Mouse (Mus musculus) CD8-positive naive resting alpha-beta T cell, adult 2 months (primary cell): ENCODE measurements around the gene Unc13d.
"Not testable (repeated sequence)": the region's sequence is repeated elsewhere in the genome, so short reads cannot be mapped to it uniquely, and the experiment has no call there.

Source experiments
- DNase-seq, 2 experiments: peaks; one replicate each; pipeline ENCODE4 v3.0.0; 2022; ENCODE audit warnings: low read depth in 2 of 2, low spot score in 2 of 2

Unc13d gene

DNA sequence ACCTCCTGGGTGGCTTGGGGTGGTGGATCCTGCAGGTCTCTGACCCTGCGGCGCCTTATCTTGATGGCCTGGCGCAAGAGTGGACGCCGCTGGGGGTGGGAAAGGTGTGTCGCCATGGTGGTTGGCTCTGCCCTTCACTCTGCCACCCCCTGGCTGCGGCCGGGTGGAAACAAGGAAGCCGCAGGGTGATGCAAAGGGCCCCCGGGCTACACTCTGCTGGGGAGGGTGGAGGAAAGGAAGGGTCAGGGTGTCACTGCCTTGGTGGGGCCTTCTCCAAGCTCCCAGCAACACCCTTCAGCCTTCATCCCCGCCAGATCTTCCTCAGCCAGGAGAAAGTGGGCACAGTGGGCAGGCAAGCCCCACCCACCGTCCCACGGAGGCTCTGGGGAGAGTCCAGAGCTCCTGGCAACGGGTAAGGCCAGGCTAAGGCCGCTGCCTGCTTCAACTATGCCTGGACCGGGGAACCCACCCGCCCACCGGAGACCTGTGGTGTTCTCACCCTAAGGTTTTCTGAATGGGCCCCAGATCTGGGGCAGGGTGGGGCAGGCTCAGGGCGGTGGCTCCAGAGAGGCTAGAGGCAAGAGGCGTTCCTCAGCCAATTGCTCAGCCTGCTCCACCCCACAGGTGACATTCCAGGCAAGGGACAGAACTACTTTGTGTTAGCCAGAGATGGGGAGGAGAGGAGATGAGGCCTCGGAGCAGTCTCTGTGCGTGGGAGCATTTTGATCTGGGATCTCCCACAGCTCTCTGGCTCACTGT lies at the start of gene Unc13d:
Unc13d (minus strand) TSS at position 516 of the 759 bp plus-strand sequence.
- DNase-seq: peak; percentile 15 to 33

DNA sequence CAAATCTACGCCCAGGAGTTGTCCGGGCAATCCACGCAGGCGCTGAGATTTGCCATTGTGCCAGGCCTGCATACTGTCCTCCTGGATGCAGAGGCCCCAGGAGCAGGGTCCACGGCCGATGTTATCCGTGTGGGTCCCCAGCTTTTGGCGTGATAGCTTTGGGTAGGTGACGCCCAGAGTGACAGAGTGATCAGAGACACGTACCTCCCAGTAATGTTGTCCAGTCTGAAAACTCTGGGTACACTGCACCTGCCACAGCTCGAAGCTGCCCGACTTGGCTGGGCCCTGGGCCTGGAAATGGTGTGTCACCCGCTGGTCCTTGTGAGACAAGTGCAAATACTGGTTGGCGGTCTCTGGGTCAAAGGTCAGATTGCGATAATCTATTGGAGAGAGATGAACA lies 48.5 kb upstream of the Unc13d start:
- no peak for DNase-seq

DNA sequence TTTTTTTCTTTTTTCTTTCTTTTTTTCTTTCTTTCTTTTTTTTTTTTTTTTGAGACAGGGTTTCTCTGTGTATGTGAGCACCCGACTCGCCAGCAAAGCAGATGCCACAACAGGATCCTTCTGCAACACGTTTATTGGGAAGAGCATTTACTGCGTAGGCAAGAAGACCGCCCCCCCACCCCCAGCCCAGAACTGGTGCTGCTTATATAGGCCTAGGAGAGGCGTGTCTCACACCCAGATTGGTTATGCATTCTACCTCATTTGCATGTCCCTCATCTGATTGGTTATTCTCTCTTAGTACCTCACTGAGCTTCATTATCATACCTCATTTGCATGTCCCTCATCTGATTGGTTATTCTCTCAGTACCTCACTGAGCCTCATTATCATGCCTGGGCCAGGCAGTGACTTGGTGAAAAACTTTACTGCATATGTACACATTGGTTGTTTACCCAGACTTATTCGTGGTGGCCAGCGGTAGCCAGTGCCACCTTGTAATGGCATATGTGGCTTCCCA lies 44.0 kb upstream of the Unc13d start:
- DNase-seq: not testable (repeated sequence)

DNA sequence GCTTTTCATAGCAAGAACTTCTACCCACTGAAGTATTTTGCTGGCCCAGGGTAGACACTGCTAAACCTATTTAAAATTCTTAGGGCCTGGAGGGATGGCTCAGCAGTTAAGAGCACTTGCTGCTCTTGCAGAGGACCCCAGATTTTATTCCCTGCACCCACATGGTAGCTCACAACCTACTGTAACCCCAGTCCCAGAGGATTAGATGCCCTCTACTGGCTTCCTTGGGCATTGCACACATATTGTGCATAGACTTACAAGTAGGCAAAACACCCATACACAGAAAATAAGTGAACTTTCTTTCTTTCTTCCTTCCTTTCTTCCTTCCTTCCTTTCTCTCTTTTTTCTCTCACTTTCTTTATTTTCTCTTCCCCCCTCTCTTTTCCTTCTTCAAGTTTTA lies 40.1 kb upstream of the Unc13d start:
- DNase-seq: no peak

DNA sequence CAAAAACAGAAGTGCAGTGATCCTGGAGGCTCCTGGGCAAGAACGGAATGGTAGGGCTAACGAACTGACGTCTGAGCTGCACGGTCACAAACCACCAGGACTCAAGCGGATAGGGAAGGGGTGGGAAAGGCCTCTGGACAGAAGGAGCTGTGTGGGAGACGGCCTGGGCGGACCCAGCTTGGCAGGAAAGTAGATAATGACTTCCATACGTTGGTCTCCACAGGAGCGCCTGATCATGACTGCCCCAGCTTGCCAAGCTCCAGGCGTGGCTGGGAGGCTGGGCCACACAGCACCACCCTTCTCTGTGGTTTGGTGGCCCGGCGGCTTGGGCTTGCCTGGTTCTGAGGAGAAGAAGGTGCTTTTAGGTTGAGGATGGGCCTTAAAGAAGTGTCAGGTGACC lies 39.5 kb upstream of the Unc13d start:
- DNase-seq: no peak

DNA sequence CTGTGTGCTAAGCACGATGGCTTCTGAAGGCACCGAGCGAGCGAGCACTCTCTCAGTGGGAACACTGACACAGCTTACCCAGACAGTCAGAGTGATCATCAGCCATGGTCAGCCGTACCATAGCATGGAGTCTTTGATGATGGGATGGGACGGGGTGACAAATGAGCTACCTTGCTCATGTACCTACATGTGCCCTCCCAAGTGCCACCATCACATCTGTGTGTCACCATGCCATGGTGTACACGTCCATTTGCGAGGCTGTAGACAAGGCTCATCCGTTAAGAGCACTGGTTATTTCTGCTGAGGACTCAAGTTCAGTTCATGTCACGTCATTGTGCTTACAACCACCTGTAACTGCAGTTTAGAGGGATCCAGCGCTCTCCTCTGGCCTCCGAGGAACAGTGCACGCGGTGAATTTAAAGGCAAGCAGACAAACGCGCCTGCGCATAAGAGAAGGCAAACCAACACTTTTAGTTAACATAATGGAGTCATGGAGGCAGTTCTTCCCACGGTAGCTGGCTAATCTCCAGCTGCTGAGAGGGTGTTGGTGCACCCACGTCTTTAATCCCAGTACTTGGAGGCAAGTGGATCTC lies 33.9 kb upstream of the Unc13d start:
- no peak for DNase-seq

DNA sequence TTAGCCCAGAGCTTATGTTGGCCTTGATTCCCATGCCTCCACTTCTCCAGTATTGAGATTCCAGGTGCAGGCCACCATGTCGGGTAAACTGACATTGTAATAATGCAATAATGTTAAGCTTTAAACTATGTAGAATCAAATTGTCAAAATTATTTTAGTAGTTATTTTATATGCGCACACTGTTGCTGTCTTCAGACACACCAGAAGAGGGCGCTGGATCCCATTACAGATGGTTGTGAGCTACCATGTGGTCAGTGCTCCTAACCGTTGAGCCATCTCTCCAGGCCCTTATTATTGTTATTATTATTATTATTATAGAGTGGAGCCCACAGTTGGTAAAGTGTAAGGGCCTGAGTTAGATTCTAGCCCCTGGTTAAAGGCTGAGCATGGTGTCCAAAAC lies 33.3 kb upstream of the Unc13d start:
- no peak for DNase-seq

DNA sequence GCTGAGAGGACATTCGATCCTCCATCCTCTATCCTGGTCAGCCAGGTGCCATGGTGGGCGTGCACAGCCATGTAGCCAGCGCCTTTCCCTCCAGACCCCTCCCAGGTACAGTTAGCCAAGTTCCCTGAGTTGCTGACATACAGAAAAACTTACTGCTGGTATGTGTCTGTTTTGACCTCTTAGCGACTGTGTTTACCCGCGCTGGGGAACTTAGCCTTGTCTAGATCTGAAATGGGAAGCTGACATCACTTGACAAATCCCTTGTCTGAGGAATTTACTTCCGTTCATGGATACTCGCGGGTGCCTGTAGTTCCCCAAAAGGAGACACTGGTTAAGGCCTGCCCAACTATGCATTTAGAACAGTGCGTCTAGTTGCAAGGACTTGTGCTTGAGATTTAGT lies 32.8 kb upstream of the Unc13d start:
- no peak for DNase-seq

DNA sequence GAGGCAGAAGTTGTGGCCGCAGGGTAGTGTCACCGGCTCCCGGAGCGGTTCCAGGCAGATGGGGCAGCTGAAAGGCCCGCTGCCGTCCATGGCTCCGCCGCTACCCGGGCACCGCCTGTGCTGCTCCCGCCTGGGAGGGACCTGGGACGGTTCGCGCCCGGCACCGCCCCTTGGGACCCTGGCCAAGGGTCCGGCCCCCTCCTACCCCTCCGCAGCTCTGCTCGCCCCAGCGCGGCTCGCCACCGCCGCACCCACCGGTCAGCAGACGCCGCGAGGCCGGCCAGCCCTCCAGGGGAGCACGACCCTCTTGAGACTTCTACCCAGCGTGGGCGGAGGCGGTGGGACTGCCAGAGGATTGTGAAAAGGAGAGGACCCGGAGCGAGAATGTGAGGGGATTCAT lies 32.4 kb upstream of the Unc13d start:
- DNase-seq: no peak

DNA sequence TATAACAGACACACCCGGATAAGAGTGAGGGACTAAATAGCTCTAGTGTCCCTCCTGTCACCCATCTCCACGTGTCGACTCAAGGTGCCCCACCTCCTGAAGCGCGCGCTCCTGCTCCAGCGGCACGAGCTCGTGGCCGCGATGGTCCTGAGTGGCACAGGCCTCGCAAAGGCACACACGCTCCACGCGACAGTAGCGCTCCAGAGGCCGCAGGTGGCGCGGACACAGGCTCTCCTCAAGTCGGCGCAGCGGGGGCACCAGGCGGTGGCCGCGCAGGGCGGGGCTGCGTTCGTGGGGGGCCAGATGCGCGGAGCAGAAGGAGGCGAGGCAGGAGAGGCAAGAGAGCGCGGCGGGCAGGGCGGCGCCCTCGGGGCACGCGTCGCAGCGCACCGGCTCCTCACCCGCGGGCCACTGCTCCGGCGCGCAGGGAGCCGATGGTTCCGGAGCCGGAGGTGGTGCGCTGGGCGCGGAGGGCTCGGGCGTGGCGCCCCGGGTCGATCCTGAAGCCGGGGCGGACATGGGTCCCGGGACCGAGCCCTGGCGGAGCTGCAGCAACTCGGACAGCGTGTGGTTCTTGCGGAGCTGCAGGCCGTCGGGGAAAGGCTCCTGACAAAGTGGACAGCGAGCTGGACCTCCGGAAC lies 31.8 kb upstream of the Unc13d start:
- DNase-seq: no peak

DNA sequence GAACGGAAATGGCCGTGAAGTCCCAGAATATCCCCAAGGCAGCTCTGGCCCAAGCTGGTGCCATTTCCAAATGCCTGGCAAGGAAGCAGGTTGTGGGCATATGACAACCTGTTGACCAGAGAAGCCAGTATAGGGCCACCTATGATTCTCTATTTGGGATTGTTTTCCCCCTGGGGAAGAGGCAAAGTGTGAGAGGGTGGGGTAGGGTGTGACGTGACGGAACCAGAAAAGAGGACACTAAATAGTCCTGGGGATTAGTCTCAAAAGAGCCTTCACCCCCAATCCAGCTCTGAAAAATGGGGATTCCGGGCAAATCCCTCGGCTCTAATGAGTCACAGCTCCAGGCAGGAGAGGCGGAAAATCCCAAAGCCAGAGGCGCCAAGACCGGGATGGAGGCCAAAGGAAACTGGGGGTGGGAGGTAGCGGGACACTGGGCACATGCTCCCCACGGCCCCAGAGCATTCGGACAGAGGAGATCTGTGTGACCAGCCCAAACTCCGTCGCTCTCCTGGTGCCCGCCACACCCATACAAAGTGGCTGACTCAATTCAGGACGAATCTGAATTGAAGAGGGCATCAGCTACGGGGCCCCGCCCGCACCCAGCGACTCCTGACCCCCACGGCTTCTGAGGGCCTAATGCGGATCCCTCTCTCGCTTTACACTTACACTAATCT lies 30.8 kb upstream of the Unc13d start:
- no peak for DNase-seq

DNA sequence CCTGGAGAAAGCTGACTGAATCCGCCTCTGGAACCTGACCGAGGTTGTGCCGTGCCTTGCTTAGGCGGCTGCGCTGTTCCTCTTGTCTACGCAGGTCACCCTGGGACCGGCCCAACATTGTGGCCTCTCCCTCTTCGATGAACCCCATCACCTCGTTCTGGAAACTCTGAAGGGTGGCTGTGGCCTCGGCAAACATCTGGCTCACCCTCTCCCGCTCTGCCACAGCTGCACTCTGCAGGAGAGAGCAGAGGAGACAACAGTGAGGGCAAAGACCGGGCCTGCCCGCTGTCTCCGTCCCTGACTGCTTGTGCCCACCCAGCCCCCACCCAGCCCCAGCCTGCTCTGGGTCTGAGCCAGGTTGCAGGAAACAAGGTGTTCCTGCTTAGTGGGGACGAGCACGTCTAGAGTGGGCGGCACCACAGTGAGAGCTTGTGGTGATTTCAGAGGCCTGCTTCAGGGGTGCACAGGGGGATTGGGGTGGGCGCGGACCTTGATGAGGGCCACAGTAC lies 30.1 kb upstream of the Unc13d start:
- DNase-seq: no peak

DNA sequence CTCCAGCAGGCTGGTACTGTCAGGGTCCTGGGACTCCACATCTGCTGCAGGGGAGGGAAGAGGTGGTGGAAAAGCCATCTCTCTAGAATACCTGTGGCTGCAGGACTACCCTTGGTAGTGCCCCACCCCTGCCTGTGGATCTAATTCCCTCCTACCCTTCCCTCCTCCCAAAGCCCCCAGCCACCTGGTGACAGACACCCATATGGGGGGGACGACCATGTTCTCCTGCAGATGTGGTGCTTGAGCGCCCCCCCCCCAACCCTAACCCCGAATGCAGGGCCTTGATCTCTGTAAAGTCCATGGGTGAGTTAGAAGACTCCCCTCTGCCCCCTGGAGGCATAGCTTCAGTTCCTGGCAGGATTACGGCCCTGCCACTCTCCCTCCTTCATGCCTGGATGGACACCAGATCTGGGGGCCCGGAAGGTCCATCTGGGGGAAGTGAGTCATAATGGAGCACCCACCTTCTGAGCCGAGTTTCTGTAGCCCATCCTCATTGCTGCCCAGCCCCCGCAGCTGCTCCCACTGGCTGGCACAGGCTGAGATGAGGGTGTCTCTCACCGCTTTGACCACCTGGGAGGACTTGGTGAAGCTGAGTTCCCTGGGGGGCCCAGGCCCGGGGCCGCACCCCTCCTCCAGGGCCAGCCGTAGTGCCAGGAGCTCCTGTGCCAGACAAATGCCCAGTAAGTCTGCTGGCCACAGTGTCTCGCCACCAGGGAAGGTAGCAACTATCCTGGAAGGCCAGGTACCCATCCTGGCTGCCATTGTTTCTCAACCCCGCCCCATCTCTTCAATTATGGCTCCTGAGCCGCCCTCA lies 29.4 kb upstream of the Unc13d start:
- DNase-seq: no peak

DNA sequence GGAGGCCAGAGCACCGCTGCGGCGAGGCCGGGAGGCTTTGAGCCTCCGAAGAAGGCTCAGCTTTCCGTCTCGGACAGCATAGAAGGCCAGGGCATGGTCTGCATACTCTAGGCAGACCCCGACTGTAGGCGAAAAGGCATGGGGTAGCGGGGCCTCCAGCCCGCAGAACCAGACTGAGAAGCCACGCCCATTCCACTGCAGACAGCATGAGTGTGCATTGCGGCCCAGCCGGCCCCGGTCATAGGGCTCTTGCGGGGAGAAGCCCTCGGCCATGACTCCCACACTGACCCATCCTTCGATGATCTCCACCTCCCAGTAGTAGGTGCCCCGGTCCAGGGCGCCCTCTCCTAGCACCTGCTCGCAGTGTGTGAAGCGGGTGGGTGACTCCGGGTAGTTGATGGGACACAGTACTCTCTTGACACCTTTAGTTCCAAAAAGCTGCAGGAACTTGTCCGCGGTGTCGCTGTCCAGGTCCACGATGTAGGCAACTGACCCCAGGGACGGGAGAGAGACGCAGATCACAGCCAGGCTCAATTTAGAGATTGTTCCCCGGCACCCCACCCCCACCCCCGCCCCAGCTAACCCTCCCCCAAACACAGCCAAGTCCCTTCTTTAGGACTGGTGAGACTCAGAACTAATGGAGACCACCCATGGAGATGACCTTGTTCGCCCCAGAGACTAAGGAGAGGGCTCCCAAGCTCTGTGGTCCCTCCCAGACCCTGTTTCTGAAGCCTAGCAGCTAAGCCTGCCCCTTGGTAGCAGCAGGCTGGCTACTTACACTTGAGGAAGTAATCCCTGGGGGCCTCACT lies 28.6 kb upstream of the Unc13d start:
- DNase-seq: no peak

DNA sequence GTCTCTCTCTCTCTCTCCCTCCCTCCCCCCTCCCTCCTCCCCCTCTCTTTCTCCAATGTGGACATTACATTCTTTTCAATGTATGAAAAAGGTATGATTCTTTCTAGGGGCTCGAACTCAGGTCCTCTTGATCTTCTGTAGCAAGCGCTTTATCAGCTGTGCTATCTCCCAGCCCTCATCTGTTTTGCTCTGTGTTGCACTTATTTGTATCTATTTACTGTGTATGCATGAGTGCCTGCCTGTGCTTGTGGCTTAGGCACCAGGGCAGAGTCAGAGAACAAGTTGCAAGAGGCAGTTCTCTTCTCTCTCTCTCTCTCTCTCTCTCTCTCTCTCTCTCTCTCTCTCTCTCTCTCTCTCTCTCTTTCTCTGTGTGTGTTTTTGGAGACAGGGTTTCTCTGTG lies 27.3 kb upstream of the Unc13d start:
- DNase-seq: no peak

DNA sequence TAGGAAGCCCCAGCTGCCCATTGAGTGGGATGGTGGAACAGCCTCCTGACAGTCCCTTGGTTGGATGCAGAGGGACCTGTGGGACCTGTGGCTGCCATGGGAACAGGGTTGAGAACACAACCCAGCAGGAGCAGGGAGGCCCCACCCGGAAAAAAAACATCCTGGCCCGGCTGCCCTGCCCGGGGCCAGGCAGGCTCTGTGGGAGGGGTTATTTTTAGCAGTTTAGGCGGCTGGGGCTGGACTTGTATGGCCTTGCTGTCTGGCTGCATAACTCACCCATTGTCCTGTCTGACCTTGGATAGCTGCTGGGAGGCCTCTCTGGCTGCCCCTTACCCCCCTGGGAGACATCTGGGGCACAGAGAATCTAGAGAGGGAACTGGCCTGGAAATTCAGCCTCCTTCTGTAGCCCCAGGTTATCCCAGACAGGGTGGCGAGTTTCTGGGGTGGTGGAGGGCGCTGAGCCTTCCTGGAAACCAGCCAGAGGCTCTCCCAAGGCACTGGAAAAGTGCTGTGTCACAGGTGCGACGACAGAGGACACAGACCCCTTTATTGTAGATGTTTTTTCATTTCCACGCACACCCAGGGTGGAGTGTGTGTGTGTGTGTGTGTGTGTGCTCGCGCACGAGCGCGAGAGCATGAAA lies 26.4 kb upstream of the Unc13d start:
- DNase-seq: no peak

DNA sequence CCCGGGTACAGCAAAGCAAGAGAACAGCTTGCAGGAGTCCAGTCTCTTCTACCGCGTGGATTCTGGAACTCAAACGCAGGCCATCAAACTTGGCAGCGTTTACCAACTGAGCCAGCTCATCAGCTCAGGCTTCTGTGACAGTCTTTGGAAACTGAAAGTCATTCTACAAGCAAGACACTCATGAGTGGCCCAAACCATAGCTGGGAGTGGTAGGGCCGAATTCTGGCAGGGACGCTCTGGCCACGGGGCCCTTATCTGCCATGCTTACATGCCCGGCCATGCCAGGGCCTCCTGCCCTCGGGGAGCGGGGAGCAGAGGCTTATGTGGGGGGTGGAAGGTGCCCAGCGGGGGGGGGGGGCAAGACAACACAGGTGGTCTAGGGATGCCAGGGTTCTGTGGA lies 25.8 kb upstream of the Unc13d start:
- no peak for DNase-seq

DNA sequence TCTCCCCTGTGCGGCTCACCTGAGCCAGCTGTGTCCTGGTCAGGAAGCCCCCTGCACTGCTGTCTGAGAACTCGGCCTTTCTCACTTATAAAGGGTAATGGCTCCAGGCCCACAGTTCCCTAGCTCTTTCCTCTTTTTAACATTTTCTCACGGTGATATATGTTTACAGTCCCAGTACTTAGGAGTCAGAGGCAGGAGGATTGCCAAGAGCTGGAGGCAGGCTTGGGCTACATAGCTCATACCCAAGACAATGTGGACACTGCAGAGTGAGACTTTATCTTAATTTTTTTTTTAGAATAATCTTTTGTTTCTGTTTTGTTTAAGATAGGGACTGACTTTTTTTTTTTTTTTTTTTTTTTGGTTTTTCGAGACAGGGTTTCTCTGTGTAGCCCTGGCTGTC lies 24.7 kb upstream of the Unc13d start:
- no peak for DNase-seq

DNA sequence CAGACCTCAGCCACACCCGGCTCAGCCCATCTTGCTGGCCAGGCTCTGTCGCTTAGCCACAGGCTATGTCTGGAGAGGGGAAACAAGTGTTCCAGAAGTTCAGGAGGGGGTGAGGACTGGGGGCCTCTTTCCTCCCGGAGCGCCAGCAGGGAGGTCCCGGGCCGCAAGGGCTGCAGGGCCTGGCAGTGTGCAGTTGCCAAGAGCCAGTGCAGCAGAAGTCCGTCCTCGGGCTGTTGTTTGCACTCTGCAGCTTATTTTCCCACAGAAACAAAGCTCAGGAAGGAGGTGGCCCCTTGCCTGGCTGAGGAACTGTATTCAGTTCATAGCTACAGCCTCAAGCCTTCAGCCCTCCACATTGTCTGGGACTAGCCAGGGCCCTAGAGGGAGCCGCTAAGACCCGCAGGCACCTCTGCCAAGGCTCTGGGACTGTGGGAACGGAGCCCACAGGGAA lies 24.2 kb upstream of the Unc13d start:
- DNase-seq: no peak
